Mouse (Mus musculus): ENCODE data around the gene Olfr259. TPM values are rescaled to one million over a fixed set of nuclear protein-coding genes. Genes with fewer than 3 reads are reported as not detected.

Gene Olfr259
- not detected for polyA plus RNA-seq (2021)

DNA sequence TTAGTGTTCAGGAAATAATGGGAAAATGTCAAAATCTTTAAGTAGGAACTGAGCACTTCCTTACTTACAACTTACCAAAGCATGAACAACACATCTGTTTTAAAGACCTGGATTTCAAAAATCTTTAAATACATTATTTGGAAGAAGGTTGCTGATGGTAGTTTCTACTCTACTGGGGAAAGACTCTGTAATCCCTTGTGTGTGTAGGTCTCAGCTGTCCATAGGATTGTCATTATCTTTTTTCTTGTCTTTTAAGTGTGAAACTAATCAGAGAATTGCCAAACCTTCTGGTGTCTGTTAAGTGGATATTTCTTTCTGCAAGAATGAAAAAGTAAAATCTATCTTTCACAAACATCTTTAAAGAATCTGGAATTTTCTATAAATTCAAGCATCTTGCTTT, at the start of gene Olfr259:
TSS of gene Olfr259 (minus strand) at position 101 of the 400 bp plus-strand sequence.
- no peak for TF ChIP-seq CTCF (IDR thresholded peaks at IDR 0.05)
- ATAC-seq (no peak), DNase-seq (ENCODE audit: low read depth, low spot score) (no peak)
- ChIA-PET CTCF (no interaction called here), POLR2A (no interaction called here)
- H3K27me3 ChIP-seq: no peaks in the 10 kb centered on the region
- in situ Hi-C loops (cut with MboI; ENCODE audit: low pct_unique_long_range_greater_than_20kb): no loop called here

GRCm38 (mm10) chr2:87152524-87152923, 38.2 kb upstream of the Olfr259 start, which contains the start of gene Olfr1111:
Gene Olfr1111 (minus strand): TSS chr2:87152624.
- ATAC-seq (no peak), DNase-seq (ENCODE audit: low read depth, low spot score) (no peak)
- ChIA-PET CTCF (no interaction called here), POLR2A (no interaction called here)
- H3K27me3 ChIP-seq: no peaks in the 10 kb centered on the region
- no peak for TF ChIP-seq CTCF (IDR thresholded peaks at IDR 0.05)
- in situ Hi-C loops (cut with MboI; ENCODE audit: low pct_unique_long_range_greater_than_20kb): no loop called here

DNA sequence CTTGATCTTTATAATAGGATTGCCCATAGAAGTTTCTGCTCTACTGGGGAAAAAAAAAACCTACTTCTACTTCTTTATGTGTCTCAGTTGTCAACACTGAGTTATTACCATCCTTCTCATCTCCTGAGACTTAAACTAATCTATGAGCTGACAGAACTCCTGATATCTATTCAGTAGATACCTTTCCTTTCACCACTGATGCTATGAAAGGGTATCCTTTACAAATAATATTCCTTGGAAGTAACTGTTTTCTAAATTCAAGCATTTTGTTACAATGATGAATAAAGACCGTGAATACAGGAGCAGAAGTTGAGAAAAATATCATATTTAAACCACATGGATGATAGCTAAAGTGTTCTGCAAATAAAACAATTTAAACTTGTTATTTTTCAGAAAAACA, 25.8 kb upstream of the Olfr259 start, which contains the start of gene Olfr1110:
TSS of gene Olfr1110 (minus strand) at position 101 of the 400 bp plus-strand sequence.
- no peaks in the 10 kb centered on the region for H3K27me3 ChIP-seq
- POLR2A ChIA-PET: no interaction called here

GRCm38 (mm10) chr2:87095908-87096307, 18.5 kb downstream of the Olfr259 start, which contains the start of gene Olfr1109:
Gene Olfr1109 (minus strand): TSS chr2:87096008.
- ChIA-PET POLR2A (no interaction called here), CTCF (no interaction called here)
- H3K27me3 ChIP-seq: no peaks in the 10 kb centered on the region
- no peak for TF ChIP-seq CTCF (IDR thresholded peaks at IDR 0.05)
- ATAC-seq (no peak), DNase-seq (ENCODE audit: low read depth, low spot score) (no peak)
- in situ Hi-C loops (cut with MboI; ENCODE audit: low pct_unique_long_range_greater_than_20kb): no loop called here

More for the DNA sequence above, 25.8 kb upstream of the Olfr259 start, which contains the start of gene Olfr1110:
- CTCF ChIA-PET: interaction anchor here (1.8 kb wide), 1 partner anchor 9 kb away, joined by 4 read pairs; no protein-coding TSS in a partner anchor
- in situ Hi-C loops (cut with MboI; ENCODE audit: low pct_unique_long_range_greater_than_20kb): no loop called here
- DNase-seq (ENCODE audit: low read depth, low spot score): no peak
- TF ChIP-seq CTCF (IDR thresholded peaks at IDR 0.05): no peak
- no peak for ATAC-seq

GRCm38 (mm10) chr2:87075717-87076116, 38.6 kb downstream of the Olfr259 start, which contains the start of gene Olfr1107:
Gene Olfr1107 (minus strand): TSS chr2:87075817.
- in situ Hi-C loops (cut with MboI; ENCODE audit: low pct_unique_long_range_greater_than_20kb): no loop called here
- ChIA-PET CTCF (no interaction called here), POLR2A (no interaction called here)
- TF ChIP-seq CTCF (IDR thresholded peaks at IDR 0.05): no peak
- ATAC-seq: no peak
- DNase-seq (ENCODE audit: low read depth, low spot score): no peak
- H3K27me3 ChIP-seq: no peaks in the 10 kb centered on the region

Other genes with a start within 250 kb of the Olfr259 start
- gene Gm13723, start 239.8 kb downstream of the Olfr259 start, polyA plus RNA-seq (2021): not detected
- gene Olfr1097, start 222.4 kb downstream of the Olfr259 start, polyA plus RNA-seq (2021): not detected
- not detected for gene Olfr1098, start 190.0 kb downstream of the Olfr259 start, polyA plus RNA-seq (2021)
- not detected for gene Olfr1099, start 153.9 kb downstream of the Olfr259 start, polyA plus RNA-seq (2021)
- gene Olfr1100, start 134.6 kb downstream of the Olfr259 start, polyA plus RNA-seq (2021): not detected
- gene Olfr1101, start 123.3 kb downstream of the Olfr259 start, polyA plus RNA-seq (2021): not detected
- not detected for gene Olfr1102, start 116.2 kb downstream of the Olfr259 start, polyA plus RNA-seq (2021)
- not detected for gene Olfr1104, start 87.5 kb downstream of the Olfr259 start, polyA plus RNA-seq (2021)
- gene Olfr1105, start 78.0 kb downstream of the Olfr259 start, polyA plus RNA-seq (2021): not detected
- gene Olfr1106, start 62.3 kb downstream of the Olfr259 start, polyA plus RNA-seq (2021): not detected
- not detected for gene Olfr1107, start 38.8 kb downstream of the Olfr259 start, polyA plus RNA-seq (2021)
- gene Olfr1109, start 18.6 kb downstream of the Olfr259 start, polyA plus RNA-seq (2021): not detected
- gene Olfr1110, start 25.7 kb upstream of the Olfr259 start, polyA plus RNA-seq (2021): not detected
- gene Olfr1111, start 38.1 kb upstream of the Olfr259 start, polyA plus RNA-seq (2021): not detected
- gene Olfr1112, start 73.2 kb upstream of the Olfr259 start, polyA plus RNA-seq (2021): not detected
- not detected for gene Olfr1113, start 94.4 kb upstream of the Olfr259 start, polyA plus RNA-seq (2021)
- gene Olfr1115, start 133.4 kb upstream of the Olfr259 start, polyA plus RNA-seq (2021): not detected
- not detected for gene Olfr1116, start 153.0 kb upstream of the Olfr259 start, polyA plus RNA-seq (2021)
- gene Olfr1118, start 193.0 kb upstream of the Olfr259 start, polyA plus RNA-seq (2021): not detected
- not detected for gene Olfr1120, start 240.2 kb upstream of the Olfr259 start, polyA plus RNA-seq (2021)

Measured in Patski (cell line).